In the genomic region with DNA sequence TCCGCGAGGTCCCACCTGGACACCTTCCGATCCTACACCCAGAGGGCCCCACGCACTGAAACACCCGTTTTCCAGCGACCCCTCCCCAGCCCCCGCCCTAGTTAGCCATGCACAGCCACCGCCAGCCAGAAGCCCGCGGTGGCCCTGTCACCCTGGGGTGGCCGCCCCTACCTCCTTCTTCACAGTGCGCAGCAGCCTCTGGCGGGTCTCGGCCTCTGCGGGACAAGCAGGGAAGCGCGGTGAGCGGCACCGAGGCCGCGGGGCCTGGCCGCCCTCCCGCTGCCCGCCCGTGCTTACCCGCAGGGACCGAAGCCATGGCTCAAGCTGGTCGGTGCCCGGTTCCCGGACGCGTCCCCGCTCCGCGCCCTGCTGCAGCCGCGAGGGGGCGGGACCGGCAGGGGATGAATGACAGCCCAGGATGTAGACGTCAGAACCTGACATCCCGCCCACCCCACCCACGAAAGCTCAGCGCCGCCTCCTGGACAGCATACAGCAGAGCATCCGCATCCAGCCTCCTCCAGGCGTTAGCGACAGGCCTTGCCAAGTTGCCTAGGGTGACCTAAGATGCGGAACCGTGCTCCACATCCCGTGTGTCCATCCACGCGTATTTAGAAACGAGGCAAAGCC, we compare ENCODE assay signal across 8 mouse cellular contexts. TPM values are rescaled to one million over a fixed set of nuclear protein-coding genes. Genes with fewer than 3 reads are reported as not detected.
DNase-seq lines count a peak whose midpoint lies in the region; ATAC-seq and TF ChIP-seq lines count a peak whose summit lies in the region.

A gene (minus strand): TSS at position 410 of the 627 bp plus-strand sequence.

- peak within 1 kb of the TSS; percentile 56 for H3K4me3 ChIP-seq in forebrain, embryonic 11.5 days (ENCODE audit: low read depth, low read length)
- H3K4me3 ChIP-seq in heart, embryonic 13.5 days = peak within 1 kb of the TSS; percentile 61
- peak within 1 kb of the TSS; percentile 51 for H3K4me3 ChIP-seq in kidney, postnatal 0 days (replicated peaks; ENCODE audit: low read depth, low read length)
- H3K4me3 ChIP-seq in midbrain, postnatal 0 days (ENCODE audit: low read depth, low read length) = peak within 1 kb of the TSS; percentile 79

- ATAC-seq in forebrain, embryonic 11.5 days (replicated peaks; ENCODE audit: low FRiP score) = peak; percentile 71
- ATAC-seq in heart, embryonic 13.5 days (ENCODE audit: extremely low read depth, insufficient number of reproducible peaks, low FRiP score, low TSS enrichment) = 0 out of 2 replicates have a peak, but pooled peaks have one; percentile 23
- ATAC-seq in kidney, postnatal 0 days (replicated peaks; ENCODE audit: low FRiP score, low read depth) = peak; percentile 74
- peak; percentile 68 for ATAC-seq in midbrain, postnatal 0 days (ENCODE audit: low FRiP score)

- DNase-seq in spleen, postnatal 4 days (ENCODE audit: low spot score in 2 of 2) = peak; percentile 27 to 70
- DNase-seq in spleen, adult 12 weeks (ENCODE audit: low spot score) = no peak
- peak; percentile 95 for DNase-seq in forebrain, embryonic 11.5 days (ENCODE audit: low spot score)
- DNase-seq in kidney, postnatal 0 days (ENCODE audit: low spot score) = peak; percentile 84
- peak; percentile 70 for DNase-seq in liver
- peak; percentile 91 for DNase-seq in midbrain, postnatal 0 days (ENCODE audit: low spot score)
- DNase-seq in testis, postnatal 10 days (ENCODE audit: low spot score) = peak; percentile 84

- no peaks in the 10 kb centered on the region; the same call in 1 of the 2 replicates for H3K9me3 ChIP-seq in forebrain, embryonic 11.5 days (ENCODE audit: control insufficient read depth, low read length)
- 0 out of 2 replicates have a peak, but pooled peaks cover 4% of the 10 kb centered on the region for H3K9me3 ChIP-seq in heart, embryonic 13.5 days
- H3K9me3 ChIP-seq in kidney, postnatal 0 days (replicated peaks; ENCODE audit: low read length) = no peaks in the 10 kb centered on the region
- H3K9me3 ChIP-seq in midbrain, postnatal 0 days (ENCODE audit: low read length) = no peaks in the 10 kb centered on the region

- peak within 1 kb of the TSS; percentile 67 for H3K9ac ChIP-seq in forebrain, embryonic 11.5 days (ENCODE audit: low read length)
- H3K9ac ChIP-seq in heart, embryonic 13.5 days = peak within 1 kb of the TSS; percentile 81
- H3K9ac ChIP-seq in kidney, postnatal 0 days (ENCODE audit: low read depth, low read length) = peak within 1 kb of the TSS; percentile 38; the same call in 1 of the 2 replicates
- peak within 1 kb of the TSS; percentile 95 for H3K9ac ChIP-seq in midbrain, postnatal 0 days (replicated peaks; ENCODE audit: low read length, poor library complexity, severe bottlenecking)

- H3K4me1 ChIP-seq in forebrain, embryonic 11.5 days (replicated peaks; ENCODE audit: control insufficient read depth, insufficient read depth, low read length) = peaks cover 13% of the 10 kb centered on the region
- peaks cover 13% of the 10 kb centered on the region for H3K4me1 ChIP-seq in heart, embryonic 13.5 days
- H3K4me1 ChIP-seq in kidney, postnatal 0 days (replicated peaks; ENCODE audit: insufficient read depth, low read length) = peaks cover 8% of the 10 kb centered on the region; the same call in 1 of the 2 replicates
- H3K4me1 ChIP-seq in midbrain, postnatal 0 days (ENCODE audit: insufficient read depth, low read length) = peaks cover 24% of the 10 kb centered on the region; the same call in 1 of the 2 replicates

- H3K4me2 ChIP-seq in forebrain, embryonic 11.5 days (ENCODE audit: low read depth, low read length, severe bottlenecking) = peak within 1 kb of the TSS; percentile 93
- peak within 1 kb of the TSS; percentile 81 for H3K4me2 ChIP-seq in heart, embryonic 13.5 days
- H3K4me2 ChIP-seq in kidney, postnatal 0 days (ENCODE audit: low read length) = peak within 1 kb of the TSS; percentile 83
- peak within 1 kb of the TSS; percentile 68 for H3K4me2 ChIP-seq in midbrain, postnatal 0 days (ENCODE audit: low read depth, low read length, poor library complexity, severe bottlenecking)

- H3K27ac ChIP-seq in forebrain, embryonic 11.5 days (ENCODE audit: low read depth, low read length) = no peak within 1 kb of the TSS
- no peak within 1 kb of the TSS for H3K27ac ChIP-seq in heart, embryonic 13.5 days (replicated peaks)
- no peak within 1 kb of the TSS for H3K27ac ChIP-seq in kidney, postnatal 0 days
- H3K27ac ChIP-seq in midbrain, postnatal 0 days (ENCODE audit: low read depth, low read length) = peak within 1 kb of the TSS; percentile 72

- 3% methylated on average over 53 of the region's 53 CpGs for WGBS in forebrain, embryonic 11.5 days
- 3% methylated on average over 51 of the region's 53 CpGs for WGBS in heart, embryonic 13.5 days
- WGBS in kidney, postnatal 0 days = 2% methylated on average over 53 of the region's 53 CpGs
- 2% methylated on average over 52 of the region's 53 CpGs for WGBS in midbrain, postnatal 0 days

- H3K36me3 ChIP-seq in forebrain, embryonic 11.5 days (ENCODE audit: control insufficient read depth, insufficient read depth, low read length) = no peaks in the 10 kb centered on the region
- no peaks in the 10 kb centered on the region for H3K36me3 ChIP-seq in heart, embryonic 13.5 days
- H3K36me3 ChIP-seq in kidney, postnatal 0 days (ENCODE audit: insufficient read depth, low read length) = no peaks in the 10 kb centered on the region
- H3K36me3 ChIP-seq in midbrain, postnatal 0 days (ENCODE audit: insufficient read depth, low read length) = no peaks in the 10 kb centered on the region

- TF ChIP-seq CTCF in kidney, postnatal 0 days (IDR thresholded peaks at IDR 0.05; ENCODE audit: low read depth) = peak; percentile 75
- peak; percentile 85 for TF ChIP-seq CTCF in midbrain, postnatal 0 days (IDR thresholded peaks at IDR 0.05)

- H3K27me3 ChIP-seq in forebrain, embryonic 11.5 days (ENCODE audit: control insufficient read depth, insufficient read depth, low read length) = peaks cover 13% of the 10 kb centered on the region
- peaks cover 93% of the 10 kb centered on the region for H3K27me3 ChIP-seq in heart, embryonic 13.5 days (replicated peaks)
- 0 out of 2 replicates have a peak, but pooled peaks cover 3% of the 10 kb centered on the region for H3K27me3 ChIP-seq in kidney, postnatal 0 days (ENCODE audit: insufficient read depth, low read length)
- no peaks in the 10 kb centered on the region for H3K27me3 ChIP-seq in midbrain, postnatal 0 days (ENCODE audit: insufficient read depth, low read length)

RNA-seq across cellular contexts. Expression of the gene that starts here (rescaled TPM):
- polyA plus RNA-seq in forebrain, embryonic 11.5 days (2014; fragmentation: Nextera tagmentation; extraction: Ambion mirVana) = 14.4 and 15.7 TPM in 2 replicates
- 1.5 TPM in 2 replicates for polyA plus RNA-seq in heart, embryonic 13.5 days (2015; fragmentation: Nextera tagmentation; extraction: Ambion mirVana)
- 3.4 and 3.7 TPM in 2 replicates for polyA plus RNA-seq in kidney, postnatal 0 days (2015; fragmentation: Nextera tagmentation; extraction: Ambion mirVana)
- 52.9 and 53.4 TPM in 2 replicates for total RNA-seq in midbrain, postnatal 0 days (2014; rRNA removed)
- 19.8 and 27.3 TPM in 2 replicates for polyA plus RNA-seq in midbrain, postnatal 0 days (2015; fragmentation: Nextera tagmentation; extraction: Ambion mirVana)

Comparison
In these comparisons a context has a peak if more than half of its experiments do, and no peak if none do; other contexts are left out.
1. ATAC-seq: peak in every context shown above with its lines; median percentile 74 in kidney, postnatal 0 days; 71 in forebrain, embryonic 11.5 days; 68 in midbrain, postnatal 0 days; 23 in heart, embryonic 13.5 days.
2. H3K9ac ChIP-seq: peak in every context shown above with its lines; median percentile 95 in midbrain, postnatal 0 days; 81 in heart, embryonic 13.5 days; 67 in forebrain, embryonic 11.5 days; 38 in kidney, postnatal 0 days.